Mouse (Mus musculus) layer of hippocampus, postnatal 14 days (tissue): ENCODE data around the gene Pclo. TPM values are rescaled to one million over a fixed set of nuclear protein-coding genes. Genes with fewer than 3 reads are reported as not detected.
"Not testable (repeated sequence)": the region's sequence is repeated elsewhere in the genome, so short reads cannot be mapped to it uniquely, and the experiment has no call there.

ENCODE experiments used
- DNase-seq, 2 experiments: peaks; one replicate each; pipeline ENCODE4 v3.0.0; 2021 to 2022; ENCODE audit warnings: low spot score in 2 of 2, mixed read lengths in 1 of 2
- total RNA-seq, 2 experiments: library from RNA; stranded (reverse); gene quantifications; 2 replicates each; pipeline ENCODE4 v1.2.3; 2021

The Pclo gene
- total RNA-seq, 2 experiments from 2014 or later = 108 to 116 TPM

GRCm38 (mm10) chr5:14662603-14663002 is 147.9 kb downstream of the Pclo start:
- DNase-seq = no peak

GRCm38 (mm10) chr5:14680419-14680818 is 165.7 kb downstream of the Pclo start:
- DNase-seq = no peak

GRCm38 (mm10) chr5:14691995-14692394 is 177.3 kb downstream of the Pclo start:
- no peak for DNase-seq

GRCm38 (mm10) chr5:14696745-14697144 is 182.0 kb downstream of the Pclo start:
- DNase-seq = no peak

GRCm38 (mm10) chr5:14700900-14701299 is 186.2 kb downstream of the Pclo start:
- peak in 1 of 2 experiments; percentile 36 for DNase-seq

- no peak for DNase-seq
These were observed 190.7 kb downstream of the Pclo start for GRCm38 (mm10) chr5:14705423-14705822.

- DNase-seq = no peak
These were observed 192.6 kb downstream of the Pclo start for GRCm38 (mm10) chr5:14707311-14707710.

- DNase-seq = no peak
These were observed 208.9 kb downstream of the Pclo start for GRCm38 (mm10) chr5:14723576-14723975.

GRCm38 (mm10) chr5:14728676-14729253 is 214.0 kb downstream of the Pclo start:
- DNase-seq = no peak

GRCm38 (mm10) chr5:14750882-14751281 is 236.2 kb downstream of the Pclo start:
- DNase-seq = peak in 1 of 2 experiments; percentile 14

- DNase-seq = no peak
These were observed 252.0 kb downstream of the Pclo start for GRCm38 (mm10) chr5:14766686-14767085.

- DNase-seq = no peak
These were observed 267.8 kb downstream of the Pclo start for GRCm38 (mm10) chr5:14782362-14783082.

GRCm38 (mm10) chr5:14793891-14794290 is 279.2 kb downstream of the Pclo start:
- DNase-seq = peak in 1 of 2 experiments; percentile 17

- peak; percentile 16 to 34 for DNase-seq
These were observed 292.4 kb downstream of the Pclo start for GRCm38 (mm10) chr5:14807136-14807535.

- no peak for DNase-seq
These were observed 318.6 kb downstream of the Pclo start for GRCm38 (mm10) chr5:14833165-14833860.

- peak; percentile 24 to 69 for DNase-seq
These were observed 319.7 kb downstream of the Pclo start for GRCm38 (mm10) chr5:14834155-14834991.

- DNase-seq = no peak
These were observed 338.9 kb downstream of the Pclo start for GRCm38 (mm10) chr5:14853650-14854049.

- DNase-seq = not testable (repeated sequence)
These were observed 370.6 kb downstream of the Pclo start for GRCm38 (mm10) chr5:14885291-14885690.

GRCm38 (mm10) chr5:14892242-14892641 is 377.5 kb downstream of the Pclo start:
- DNase-seq = no peak

- not testable (repeated sequence) for DNase-seq
These were observed 388.8 kb downstream of the Pclo start for GRCm38 (mm10) chr5:14903539-14903938.
